In the genomic region with DNA sequence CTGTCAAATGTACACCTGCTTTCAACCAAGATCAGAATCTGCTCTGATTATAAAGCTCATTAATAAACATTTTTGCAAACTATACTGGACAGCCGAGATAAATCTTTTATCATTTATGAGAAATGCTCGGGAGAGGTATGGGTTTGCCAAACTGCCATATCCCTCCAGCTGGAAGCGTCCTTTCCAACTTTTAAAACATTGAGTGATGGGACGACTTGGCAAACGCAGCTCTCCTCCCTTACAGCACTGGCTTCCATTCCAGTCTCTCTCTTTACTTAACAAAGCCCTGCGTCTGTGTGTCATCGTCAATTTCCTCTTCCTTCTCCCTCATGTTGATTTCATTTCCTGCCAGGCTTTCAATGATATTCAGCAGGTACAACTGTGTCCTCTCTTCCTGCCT, we compare ENCODE assay signal across 14 mouse cellular contexts.
DNase-seq lines count a peak whose midpoint lies in the region; ATAC-seq and TF ChIP-seq lines count a peak whose summit lies in the region.
"Had no signal": no experiment of that assay in that cellular context is flagged by ENCODE, and none has a peak within 500 bp of the region (broad histone marks: within the 10 kb centered on the region; RNA-seq: fewer than 3 reads in every experiment).

No protein-coding gene starts in this region.

- no peak overlapping the region for H3K4me3 ChIP-seq in kidney, postnatal 0 days (replicated peaks; ENCODE audit: low read depth, low read length)
- H3K4me3 ChIP-seq in embryonic facial prominence, embryonic 14.5 days (ENCODE audit: low read depth, low read length): no peak overlapping the region
- no peak overlapping the region for H3K4me3 ChIP-seq in heart, embryonic 15.5 days
- H3K4me3 ChIP-seq: embryonic facial prominence, embryonic 12.5 days; layer of hippocampus, adult 2 months; liver, embryonic 13.5 days; megakaryocyte, embryonic 14.5 days had no signal

- no peaks in the 10 kb centered on the region for H3K9me3 ChIP-seq in kidney, postnatal 0 days (replicated peaks; ENCODE audit: low read length)
- H3K9me3 ChIP-seq in embryonic facial prominence, embryonic 14.5 days (ENCODE audit: control insufficient read depth, low read length): no peaks in the 10 kb centered on the region
- H3K9me3 ChIP-seq in heart, embryonic 15.5 days (replicated peaks): no peaks in the 10 kb centered on the region
- H3K9me3 ChIP-seq: embryonic facial prominence, embryonic 12.5 days; liver, embryonic 13.5 days; megakaryocyte, embryonic 14.5 days had no signal

- no peaks in the 10 kb centered on the region for H3K4me1 ChIP-seq in kidney, postnatal 0 days (replicated peaks; ENCODE audit: insufficient read depth, low read length)
- peaks cover 13% of the 10 kb centered on the region for H3K4me1 ChIP-seq in embryonic facial prominence, embryonic 14.5 days (ENCODE audit: control insufficient read depth, insufficient read depth, low read length)
- H3K4me1 ChIP-seq in heart, embryonic 15.5 days (replicated peaks): peaks cover 25% of the 10 kb centered on the region
- H3K4me1 ChIP-seq: liver, embryonic 13.5 days; megakaryocyte, embryonic 14.5 days had no signal

- no peaks in the 10 kb centered on the region for H3K36me3 ChIP-seq in kidney, postnatal 0 days (ENCODE audit: insufficient read depth, low read length)
- no peaks in the 10 kb centered on the region for H3K36me3 ChIP-seq in embryonic facial prominence, embryonic 14.5 days (ENCODE audit: control insufficient read depth, insufficient read depth, low read length)
- H3K36me3 ChIP-seq in heart, embryonic 15.5 days: no peaks in the 10 kb centered on the region
- H3K36me3 ChIP-seq: embryonic facial prominence, embryonic 12.5 days; liver, embryonic 13.5 days had no signal

- TF ChIP-seq CTCF in kidney, postnatal 0 days (IDR thresholded peaks at IDR 0.05; ENCODE audit: low read depth): no peak

- peak; percentile 28 for DNase-seq in kidney, postnatal 0 days (ENCODE audit: low spot score)
- DNase-seq in kidney, adult 8-10 months: no peak
- peak; percentile 62 for DNase-seq in embryonic facial prominence, embryonic 14.5 days (ENCODE audit: low spot score)
- peak; percentile 48 for DNase-seq in lung, postnatal 36 days
- DNase-seq in right cerebral cortex, postnatal 10 days (ENCODE audit: low spot score in 2 of 2): no peak
- no peak for DNase-seq in left cerebral cortex, adult 11 months (ENCODE audit: low spot score)
- DNase-seq: liver, embryonic 13.5 days had no signal

- H3K27ac ChIP-seq in kidney, postnatal 0 days: no peak overlapping the region
- 0 out of 2 replicates have a peak overlapping the region, but pooled peaks have one; percentile 6 for H3K27ac ChIP-seq in embryonic facial prominence, embryonic 14.5 days (replicated peaks; ENCODE audit: low read depth, low read length)
- peak overlapping the region; percentile 66 for H3K27ac ChIP-seq in heart, embryonic 15.5 days
- H3K27ac ChIP-seq: embryonic facial prominence, embryonic 12.5 days; layer of hippocampus, adult 2 months; liver, embryonic 13.5 days had no signal

- 57% methylated on average over 7 of the region's 7 CpGs for WGBS in kidney, postnatal 0 days
- 35% methylated on average over 7 of the region's 7 CpGs for WGBS in embryonic facial prominence, embryonic 14.5 days
- 44% methylated on average over 7 of the region's 7 CpGs for WGBS in heart, embryonic 15.5 days

- no peak overlapping the region for H3K9ac ChIP-seq in kidney, postnatal 0 days (ENCODE audit: low read depth, low read length)
- H3K9ac ChIP-seq in embryonic facial prominence, embryonic 14.5 days (ENCODE audit: low read depth, low read length): no peak overlapping the region
- H3K9ac ChIP-seq in heart, embryonic 15.5 days: no peak overlapping the region
- H3K9ac ChIP-seq: embryonic facial prominence, embryonic 12.5 days; liver, embryonic 13.5 days had no signal

- no peak for ATAC-seq in kidney, postnatal 0 days (replicated peaks; ENCODE audit: low FRiP score, low read depth)
- ATAC-seq in embryonic facial prominence, embryonic 14.5 days (ENCODE audit: low read depth): peak; percentile 41; the same call in 1 of the 2 replicates
- no peak for ATAC-seq in heart, embryonic 15.5 days (replicated peaks; ENCODE audit: insufficient number of reproducible peaks, insufficient read depth, low FRiP score, low read depth)
- ATAC-seq: activated CD4-positive, CD25-positive, alpha-beta regulatory T cell, adult 4 months; CD4-positive, CD25-positive, alpha-beta regulatory T cell, adult 4 months; inflammation-experienced regulatory T-cells, adult 6 months had no signal

- H3K27me3 ChIP-seq in kidney, postnatal 0 days (ENCODE audit: insufficient read depth, low read length): no peaks in the 10 kb centered on the region
- no peaks in the 10 kb centered on the region for H3K27me3 ChIP-seq in embryonic facial prominence, embryonic 14.5 days (replicated peaks; ENCODE audit: control insufficient read depth, insufficient read depth, low read length)
- no peaks in the 10 kb centered on the region for H3K27me3 ChIP-seq in heart, embryonic 15.5 days
- H3K27me3 ChIP-seq: embryonic facial prominence, embryonic 12.5 days; liver, embryonic 13.5 days; megakaryocyte, embryonic 14.5 days had no signal

- no peak overlapping the region for H3K4me2 ChIP-seq in kidney, postnatal 0 days (ENCODE audit: low read length)
- H3K4me2 ChIP-seq in embryonic facial prominence, embryonic 14.5 days (ENCODE audit: low read depth, low read length): no peak overlapping the region
- H3K4me2 ChIP-seq in heart, embryonic 15.5 days: no peak overlapping the region
- H3K4me2 ChIP-seq: embryonic facial prominence, embryonic 12.5 days; liver, embryonic 13.5 days had no signal

Comparison
In these comparisons a context has a peak if more than half of its experiments do, and no peak if none do; other contexts are left out.
1. DNase-seq: peak in kidney, postnatal 0 days (single experiment), embryonic facial prominence, embryonic 14.5 days (single experiment) and lung, postnatal 36 days (single experiment); none in kidney, adult 8-10 months (0 of 2), right cerebral cortex, postnatal 10 days (0 of 2) and left cerebral cortex, adult 11 months (single experiment).